Mouse (Mus musculus): ENCODE measurements around the gene Bag5. TPM values are rescaled to one million over a fixed set of nuclear protein-coding genes. Genes with fewer than 3 reads are reported as not detected.

The Bag5 gene
- total and polyA plus RNA-seq, 3 experiments = 24.0 to 38.0 TPM; not detected in 1

DNA sequence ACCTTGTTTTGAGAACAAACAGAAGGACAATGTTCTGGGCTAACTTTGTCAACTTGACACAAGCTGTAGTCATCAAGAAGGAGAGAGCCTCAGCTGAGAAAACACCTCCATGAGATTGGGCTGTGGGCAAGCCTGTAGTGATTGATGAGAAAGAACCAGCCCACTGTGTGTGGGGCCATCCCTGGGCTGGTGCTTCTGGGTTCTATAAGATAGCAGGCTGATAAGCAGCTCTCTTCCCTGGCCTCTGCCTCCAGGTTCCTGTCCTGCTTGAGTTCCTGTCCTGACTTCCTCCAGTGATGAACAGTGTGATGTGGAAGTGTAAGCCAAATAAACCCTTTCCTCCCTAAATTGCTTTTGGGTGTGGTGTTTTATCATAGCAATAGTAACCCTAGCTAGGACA lies 41.7 kb upstream of the Bag5 start:
- Histone ChIP-seq H3K27ac (ENCODE audit: control insufficient read depth, low read depth, low read length) (no peak overlapping the region), H3K4me3 (ENCODE audit: control insufficient read depth in 1 of 2, insufficient read depth in 1 of 2, low read depth in 2 of 2, low read length in 2 of 2) (no peak overlapping the region), H3K9ac (ENCODE audit: control insufficient read depth, low read depth, low read length, poor library complexity, severe bottlenecking) (no peak overlapping the region), H3K9me3 (replicated peaks; ENCODE audit: insufficient read depth, low read length) (no peaks in the 10 kb centered on the region), H3K27me3 (ENCODE audit: control insufficient read depth in 1 of 2, insufficient read depth in 2 of 2, low read length in 2 of 2) (no peaks in the 10 kb centered on the region), H3K4me1 (ENCODE audit: control insufficient read depth in 1 of 2, insufficient read depth in 2 of 2, low read length in 2 of 2) (peaks cover 5 to 17% of the 10 kb centered on the region in 2 experiments), H3K36me3 (ENCODE audit: control insufficient read depth in 1 of 2, insufficient read depth in 2 of 2, low read length in 2 of 2) (peaks cover 0 to 6% of the 10 kb centered on the region in 2 experiments; a peak in 2 of 4 replicates), H3K79me2 (ENCODE audit: control insufficient read depth, insufficient read depth, low read length, poor library complexity) (peaks cover 8% of the 10 kb centered on the region)
- TF ChIP-seq GATA1 (IDR thresholded peaks at IDR 0.05; ENCODE audit: low read depth, low read length) = peak; percentile 63
- no peak for TF ChIP-seq POLR2A (IDR thresholded peaks at IDR 0.05; ENCODE audit: control insufficient read depth in 1 of 2, insufficient read depth in 1 of 2, low read depth in 1 of 2, low read length in 2 of 2, poor library complexity in 1 of 2)
- TF ChIP-seq JUND (IDR thresholded peaks at IDR 0.05; ENCODE audit: low read depth, low read length) = no peak
- TF ChIP-seq ETS1 (IDR thresholded peaks at IDR 0.05; ENCODE audit: low read depth, low read length) = no peak
- TF ChIP-seq MAZ (IDR thresholded peaks at IDR 0.05; ENCODE audit: low read depth, low read length) = no peak
- TF ChIP-seq POLR2AphosphoS2 (IDR thresholded peaks at IDR 0.05; ENCODE audit: low read length) = no peak
- no peak for TF ChIP-seq CTCF (IDR thresholded peaks at IDR 0.05 in 2 of 3, conservative IDR thresholded peaks at IDR 0.05 in 1 of 3; ENCODE audit: control insufficient read depth in 1 of 3, insufficient read depth in 1 of 3, low read depth in 2 of 3, low read length in 3 of 3, poor library complexity in 1 of 3, severe bottlenecking in 1 of 3)
- no peak; the same call in 1 of the 2 replicates for TF ChIP-seq RCOR1 (IDR thresholded peaks at IDR 0.05; ENCODE audit: low read depth, low read length)
- TF ChIP-seq SMC3 (IDR thresholded peaks at IDR 0.05; ENCODE audit: low read depth, low read length) = no peak
- TF ChIP-seq MAFK (IDR thresholded peaks at IDR 0.05; ENCODE audit: borderline replicate concordance, low read depth, low read length) = no peak
- no peak for TF ChIP-seq GABPA (IDR thresholded peaks at IDR 0.05; ENCODE audit: low read depth, low read length)
- peak; percentile 54 for TF ChIP-seq TAL1 (IDR thresholded peaks at IDR 0.05; ENCODE audit: low read length)
- no peak for TF ChIP-seq ZKSCAN1 (IDR thresholded peaks at IDR 0.05; ENCODE audit: low read depth, low read length)
- TF ChIP-seq ZC3H11A (IDR thresholded peaks at IDR 0.05; ENCODE audit: low read depth, low read length) = no peak
- TF ChIP-seq E2F4 (IDR thresholded peaks at IDR 0.05; ENCODE audit: borderline replicate concordance, low read depth, low read length) = no peak
- TF ChIP-seq TBP (IDR thresholded peaks at IDR 0.05; ENCODE audit: low read depth, low read length) = 0 out of 2 replicates have a peak, but pooled peaks have one; percentile 17
- TF ChIP-seq MXI1 (IDR thresholded peaks at IDR 0.05; ENCODE audit: low read depth, low read length) = no peak
- TF ChIP-seq RAD21 (IDR thresholded peaks at IDR 0.05; ENCODE audit: low read depth, low read length) = no peak
- no peak for TF ChIP-seq MEF2A (IDR thresholded peaks at IDR 0.05; ENCODE audit: extremely low read depth, insufficient replicate concordance, low read depth, low read length, poor library complexity, severe bottlenecking)
- no peak for TF ChIP-seq UBTF (IDR thresholded peaks at IDR 0.05; ENCODE audit: borderline replicate concordance, insufficient read depth, low read depth, low read length)
- no peak for TF ChIP-seq SIN3A (IDR thresholded peaks at IDR 0.05; ENCODE audit: low read length)
- 0 out of 4 replicates have a peak, but pooled peaks have one; percentile 11 to 34 for TF ChIP-seq EP300 (IDR thresholded peaks at IDR 0.05; ENCODE audit: low read depth in 1 of 2, low read length in 2 of 2)
- TF ChIP-seq POLR2AphosphoS5 (IDR thresholded peaks at IDR 0.05; ENCODE audit: borderline replicate concordance, low read depth, low read length) = no peak
- DNase-seq (ENCODE audit: low read depth, low spot score) = peak; percentile 41
